Mouse (Mus musculus) kidney, adult 2 months (tissue): ENCODE data around the gene Bdh2.

Source experiments
- CTCF ChIP-seq: fragments of 200-500 bp; conservative IDR thresholded peaks from 2 replicates; pipeline ENCODE4 v1.5.1; 2011; ENCODE audit warnings: low read depth, mild to moderate bottlenecking, control low read depth, low read length, moderate library complexity, mixed read lengths; ENCODE audit not compliant: insufficient read depth, insufficient read length
- POLR2A ChIP-seq: fragments of 200-500 bp; IDR thresholded peaks from one replicate; pipeline ENCODE4 v1.6.1; 2011; ENCODE audit warnings: low read depth, low read length, control low read depth

- TF ChIP-seq CTCF, result no peak
- TF ChIP-seq POLR2A, result no peak
These were observed 8.0 kb upstream of the Bdh2 start for GRCm38 (mm10) chr3:135273047-135273446.
